Mouse (Mus musculus): ENCODE results near the gene Clstn1. TPM values are rescaled to one million over a fixed set of nuclear protein-coding genes. Genes with fewer than 3 reads are reported as not detected.
A peak's percentile ranks its signal among the peaks of the same experiment; 100 is the strongest.

Gene Clstn1
- polyA plus RNA-seq, 1 experiment = 52.1 TPM

- H3K27me3 ChIP-seq (ENCODE audit: control insufficient read depth, insufficient read depth, insufficient read length) = no peaks in the 10 kb centered on the region
- TF ChIP-seq E2F4 (IDR thresholded peaks at IDR 0.05; ENCODE audit: insufficient read depth) = no peak
- no peak for TF ChIP-seq TCF12 (IDR thresholded peaks at IDR 0.05; ENCODE audit: insufficient read depth, poor library complexity, severe bottlenecking)
- no peak for TF ChIP-seq TCF3 (IDR thresholded peaks at IDR 0.05; ENCODE audit: insufficient read length, low read depth)
- no peak for TF ChIP-seq USF1 (IDR thresholded peaks at IDR 0.05; ENCODE audit: low read depth)
- no peak for TF ChIP-seq MYOG (IDR thresholded peaks at IDR 0.05; ENCODE audit: control insufficient read depth in 1 of 3, insufficient read depth in 1 of 3, insufficient read length in 2 of 3, low read depth in 2 of 3)
- no peak for TF ChIP-seq POLR2AphosphoS2 (IDR thresholded peaks at IDR 0.05; ENCODE audit: insufficient read length, low read depth)
Observed at GRCm38 (mm10) chr4:149576061-149576460, 10.2 kb upstream of the Clstn1 start.

DNA sequence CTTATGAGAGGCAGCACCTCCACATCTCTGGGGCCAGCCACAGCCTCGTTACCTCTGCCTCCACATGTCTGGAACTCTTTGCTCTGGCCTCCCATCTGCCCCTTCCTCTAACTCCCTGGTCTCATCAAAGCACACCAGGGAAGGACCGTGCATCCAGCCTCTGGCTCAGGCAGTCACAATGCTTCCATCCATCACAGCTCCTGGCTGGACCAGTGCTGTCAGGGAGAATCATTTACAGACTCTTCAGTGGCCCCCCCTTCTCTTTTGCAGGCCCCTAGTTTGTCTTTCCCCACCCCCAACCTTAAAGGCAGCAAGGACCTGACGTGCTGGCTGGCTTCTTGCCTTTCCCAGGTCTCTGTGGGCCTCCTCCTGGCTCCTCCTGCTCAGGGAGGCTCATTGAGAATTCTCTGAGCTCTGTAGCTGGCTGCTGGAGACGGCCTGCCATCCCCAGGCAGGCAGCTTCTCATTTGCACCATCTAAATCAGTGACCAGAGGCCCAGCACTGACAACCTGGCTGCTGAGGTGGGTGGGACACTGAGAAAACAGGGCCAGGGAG is 9.2 kb upstream of the Clstn1 start:
- Histone ChIP-seq H3K36me3 (ENCODE audit: control insufficient read depth, insufficient read depth) (no peaks in the 10 kb centered on the region), H3ac (ENCODE audit: control insufficient read depth, insufficient read length) (no peak overlapping the region), H3K4me3 (no peak overlapping the region), H3K4me2 (ENCODE audit: low read depth) (no peak overlapping the region), H3K79me2 (ENCODE audit: control insufficient read depth, insufficient read depth) (no peaks in the 10 kb centered on the region), H3K27me3 (ENCODE audit: control insufficient read depth, insufficient read depth, insufficient read length) (peaks cover 4% of the 10 kb centered on the region)
- TF ChIP-seq MYOG (IDR thresholded peaks at IDR 0.05; ENCODE audit: control insufficient read depth in 1 of 3, insufficient read depth in 1 of 3, insufficient read length in 2 of 3, low read depth in 2 of 3) (no peak), TCF3 (IDR thresholded peaks at IDR 0.05; ENCODE audit: insufficient read length, low read depth) (no peak), TCF12 (IDR thresholded peaks at IDR 0.05; ENCODE audit: insufficient read depth, poor library complexity, severe bottlenecking) (no peak), SRF (IDR thresholded peaks at IDR 0.05; ENCODE audit: control insufficient read depth, insufficient read length, low read depth) (no peak), REST (IDR thresholded peaks at IDR 0.05; ENCODE audit: insufficient read depth, insufficient read length) (no peak), CEBPB (IDR thresholded peaks at IDR 0.05; ENCODE audit: insufficient read depth, poor library complexity, severe bottlenecking) (no peak), E2F4 (IDR thresholded peaks at IDR 0.05; ENCODE audit: insufficient read depth) (no peak), USF1 (IDR thresholded peaks at IDR 0.05; ENCODE audit: low read depth) (no peak), MAX (IDR thresholded peaks at IDR 0.05; ENCODE audit: low read depth) (no peak)

More at GRCm38 (mm10) chr4:149576061-149576460, 10.2 kb upstream of the Clstn1 start:
- Histone ChIP-seq H3K4me2 (ENCODE audit: low read depth) (no peak overlapping the region), H3K4me3 (no peak overlapping the region), H3ac (ENCODE audit: control insufficient read depth, insufficient read length) (no peak overlapping the region), H3K79me2 (ENCODE audit: control insufficient read depth, insufficient read depth) (no peaks in the 10 kb centered on the region), H3K36me3 (ENCODE audit: control insufficient read depth, insufficient read depth) (no peaks in the 10 kb centered on the region)

DNA sequence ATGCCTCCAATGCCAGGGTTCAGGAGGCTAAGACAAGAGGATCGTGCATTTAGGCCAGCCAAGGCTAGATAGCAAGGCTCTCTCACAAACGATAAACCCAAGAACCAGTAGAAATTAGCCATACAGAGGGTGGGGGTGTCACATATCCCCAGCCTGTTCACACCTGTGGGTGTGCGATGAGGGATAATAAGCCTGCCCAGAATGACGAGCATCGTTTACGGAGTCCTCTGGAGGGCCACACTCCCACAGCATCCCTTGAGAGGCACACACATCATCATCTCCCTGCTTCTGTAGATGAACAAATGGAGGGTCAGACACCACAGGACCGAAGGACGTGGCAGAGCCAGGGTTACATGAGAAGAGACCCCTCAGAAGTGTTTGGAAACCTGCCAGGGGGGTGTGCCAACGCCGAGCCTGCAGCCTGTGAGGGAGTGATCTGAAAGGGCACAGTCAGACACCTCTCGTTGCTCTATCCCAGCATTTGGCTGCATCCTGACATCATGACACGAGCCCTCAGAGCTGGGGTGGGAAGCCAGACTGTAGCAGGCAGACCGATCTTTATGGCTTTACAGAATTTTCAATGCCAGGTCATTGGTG is 8.1 kb upstream of the Clstn1 start:
- TF ChIP-seq E2F4 (IDR thresholded peaks at IDR 0.05; ENCODE audit: insufficient read depth) (no peak), USF1 (IDR thresholded peaks at IDR 0.05; ENCODE audit: low read depth) (no peak), MYOD1 (IDR thresholded peaks at IDR 0.05; ENCODE audit: control insufficient read depth in 1 of 3, insufficient read length in 2 of 3, low read depth in 2 of 3) (no peak), POLR2AphosphoS2 (IDR thresholded peaks at IDR 0.05; ENCODE audit: insufficient read length, low read depth) (no peak), SRF (IDR thresholded peaks at IDR 0.05; ENCODE audit: control insufficient read depth, insufficient read length, low read depth) (no peak), POLR2A (IDR thresholded peaks at IDR 0.05; ENCODE audit: insufficient read length, low read depth) (no peak), MYOG (IDR thresholded peaks at IDR 0.05; ENCODE audit: control insufficient read depth in 1 of 3, insufficient read depth in 1 of 3, insufficient read length in 2 of 3, low read depth in 2 of 3) (no peak), TCF12 (IDR thresholded peaks at IDR 0.05; ENCODE audit: insufficient read depth, poor library complexity, severe bottlenecking) (no peak), REST (IDR thresholded peaks at IDR 0.05; ENCODE audit: insufficient read depth, insufficient read length) (no peak), TCF3 (IDR thresholded peaks at IDR 0.05; ENCODE audit: insufficient read length, low read depth) (no peak), CEBPB (IDR thresholded peaks at IDR 0.05; ENCODE audit: insufficient read depth, poor library complexity, severe bottlenecking) (no peak), MAX (IDR thresholded peaks at IDR 0.05; ENCODE audit: low read depth) (no peak)
- Histone ChIP-seq H3ac (ENCODE audit: control insufficient read depth, insufficient read length) (no peak overlapping the region), H3K4me3 (no peak overlapping the region), H3K36me3 (ENCODE audit: control insufficient read depth, insufficient read depth) (no peaks in the 10 kb centered on the region), H3K79me2 (ENCODE audit: control insufficient read depth, insufficient read depth) (no peaks in the 10 kb centered on the region), H3K4me2 (ENCODE audit: low read depth) (no peak overlapping the region), H3K27me3 (ENCODE audit: control insufficient read depth, insufficient read depth, insufficient read length) (peaks cover 5% of the 10 kb centered on the region)

GRCm38 (mm10) chr4:149578831-149579230 is 7.4 kb upstream of the Clstn1 start:
- TF ChIP-seq E2F4 (IDR thresholded peaks at IDR 0.05; ENCODE audit: insufficient read depth) = no peak
- TF ChIP-seq MAX (IDR thresholded peaks at IDR 0.05; ENCODE audit: low read depth) = no peak
- TF ChIP-seq POLR2A (IDR thresholded peaks at IDR 0.05; ENCODE audit: insufficient read length, low read depth) = no peak
- no peak for TF ChIP-seq MYOG (IDR thresholded peaks at IDR 0.05; ENCODE audit: control insufficient read depth in 1 of 3, insufficient read depth in 1 of 3, insufficient read length in 2 of 3, low read depth in 2 of 3)
- no peak overlapping the region for H3ac ChIP-seq (ENCODE audit: control insufficient read depth, insufficient read length)
- peaks cover 5% of the 10 kb centered on the region for H3K27me3 ChIP-seq (ENCODE audit: control insufficient read depth, insufficient read depth, insufficient read length)
- no peaks in the 10 kb centered on the region for H3K79me2 ChIP-seq (ENCODE audit: control insufficient read depth, insufficient read depth)
- no peaks in the 10 kb centered on the region for H3K36me3 ChIP-seq (ENCODE audit: control insufficient read depth, insufficient read depth)
- no peak overlapping the region for H3K4me3 ChIP-seq
- H3K4me2 ChIP-seq (ENCODE audit: low read depth) = no peak overlapping the region

DNA sequence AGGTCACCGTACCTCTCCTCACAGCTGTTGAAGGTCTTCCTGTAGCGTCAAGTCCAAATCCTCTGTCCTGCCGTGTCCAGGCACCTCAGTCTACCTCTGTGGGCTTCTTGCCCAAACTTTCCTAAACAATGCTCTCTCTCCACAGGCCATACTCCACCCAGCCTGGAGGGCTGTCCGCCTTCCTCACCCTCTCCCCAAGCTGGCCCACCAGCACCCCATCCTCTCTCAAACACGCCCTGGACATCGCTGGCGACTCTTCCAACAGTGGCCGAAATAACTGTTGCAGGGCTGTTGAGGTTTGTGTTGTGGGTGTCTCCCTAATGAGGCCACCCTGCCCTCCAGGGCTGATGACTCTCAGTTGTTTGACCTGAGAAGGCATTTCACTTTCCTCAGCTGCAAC is 1.0 kb upstream of the Clstn1 start:
- Histone ChIP-seq H3K4me2 (ENCODE audit: low read depth) (no peak overlapping the region), H3K27me3 (ENCODE audit: control insufficient read depth, insufficient read depth, insufficient read length) (peaks cover 5% of the 10 kb centered on the region), H3K79me2 (ENCODE audit: control insufficient read depth, insufficient read depth) (peaks cover 22% of the 10 kb centered on the region), H3ac (ENCODE audit: control insufficient read depth, insufficient read length) (no peak overlapping the region), H3K36me3 (ENCODE audit: control insufficient read depth, insufficient read depth) (no peaks in the 10 kb centered on the region), H3K4me3 (peak overlapping the region; percentile 55)
- no peak for TF ChIP-seq E2F4 (IDR thresholded peaks at IDR 0.05; ENCODE audit: insufficient read depth)
- TF ChIP-seq POLR2A (IDR thresholded peaks at IDR 0.05; ENCODE audit: insufficient read length, low read depth) = no peak
- TF ChIP-seq TCF3 (IDR thresholded peaks at IDR 0.05; ENCODE audit: insufficient read length, low read depth) = no peak
- TF ChIP-seq MAX (IDR thresholded peaks at IDR 0.05; ENCODE audit: low read depth) = no peak
- no peak for TF ChIP-seq TCF12 (IDR thresholded peaks at IDR 0.05; ENCODE audit: insufficient read depth, poor library complexity, severe bottlenecking)
- no peak for TF ChIP-seq POLR2AphosphoS2 (IDR thresholded peaks at IDR 0.05; ENCODE audit: insufficient read length, low read depth)
- TF ChIP-seq MYOG (IDR thresholded peaks at IDR 0.05; ENCODE audit: control insufficient read depth in 1 of 3, insufficient read depth in 1 of 3, insufficient read length in 2 of 3, low read depth in 2 of 3) = no peak
- TF ChIP-seq MYOD1 (IDR thresholded peaks at IDR 0.05; ENCODE audit: control insufficient read depth in 1 of 3, insufficient read length in 2 of 3, low read depth in 2 of 3) = no peak
- TF ChIP-seq SRF (IDR thresholded peaks at IDR 0.05; ENCODE audit: control insufficient read depth, insufficient read length, low read depth) = no peak
- TF ChIP-seq USF1 (IDR thresholded peaks at IDR 0.05; ENCODE audit: low read depth) = no peak
- no peak for TF ChIP-seq CEBPB (IDR thresholded peaks at IDR 0.05; ENCODE audit: insufficient read depth, poor library complexity, severe bottlenecking)
- no peak for TF ChIP-seq REST (IDR thresholded peaks at IDR 0.05; ENCODE audit: insufficient read depth, insufficient read length)

Data from myocyte (in vitro differentiated cells).